ENCODE assay signal across 25 mouse cellular contexts in the genomic region with DNA sequence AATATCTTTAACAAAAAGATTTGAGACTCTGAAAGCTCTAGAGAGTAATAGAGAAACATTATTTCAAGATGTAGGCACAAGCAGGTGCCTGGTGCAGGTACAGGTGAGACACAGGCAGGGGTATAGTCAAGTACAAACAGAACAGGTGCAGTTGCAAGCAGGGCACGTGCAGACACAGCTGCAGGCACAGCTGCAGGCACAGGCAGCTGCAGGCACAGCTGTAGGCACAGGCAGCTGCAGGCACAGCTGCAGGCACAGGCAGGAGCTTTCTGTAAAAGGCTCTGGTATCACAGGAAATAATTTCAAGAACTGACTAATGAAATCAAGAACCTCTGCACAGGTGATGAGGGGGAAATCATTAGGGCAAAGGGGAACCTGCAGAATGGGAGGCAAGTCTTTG. TPM values are rescaled to one million over a fixed set of nuclear protein-coding genes. Genes with fewer than 3 reads are reported as not detected.
DNase-seq lines count a peak whose midpoint lies in the region; ATAC-seq and TF ChIP-seq lines count a peak whose summit lies in the region.
"Had no signal": no experiment of that assay in that cellular context is flagged by ENCODE, and none has a peak within 500 bp of the region (broad histone marks: within the 10 kb centered on the region; RNA-seq: fewer than 3 reads in every experiment).

No protein-coding gene starts in this region.

- H3K27me3 ChIP-seq in limb, embryonic 11.5 days (ENCODE audit: control insufficient read depth, insufficient read depth, low read length): no peaks in the 10 kb centered on the region
- no peaks in the 10 kb centered on the region for H3K27me3 ChIP-seq in limb, embryonic 10.5 days (ENCODE audit: low read depth, poor library complexity, severe bottlenecking)
- peaks cover 15% of the 10 kb centered on the region for H3K27me3 ChIP-seq in C2C12 (ENCODE audit: control insufficient read depth, insufficient read depth, insufficient read length)
- H3K27me3 ChIP-seq in myocyte (ENCODE audit: control insufficient read depth, insufficient read depth, insufficient read length): no peaks in the 10 kb centered on the region
- H3K27me3 ChIP-seq: embryonic facial prominence, embryonic 12.5 days; forebrain, embryonic 13.5 days had no signal

- no peaks in the 10 kb centered on the region for H3K79me2 ChIP-seq in C2C12 (ENCODE audit: control insufficient read depth, insufficient read depth)
- no peaks in the 10 kb centered on the region for H3K79me2 ChIP-seq in myocyte (ENCODE audit: control insufficient read depth, insufficient read depth)

- no peak overlapping the region for H3K4me3 ChIP-seq in limb, embryonic 11.5 days (ENCODE audit: low read depth, low read length)
- no peak overlapping the region for H3K4me3 ChIP-seq in limb, embryonic 10.5 days
- H3K4me3 ChIP-seq in C2C12 (ENCODE audit: insufficient read depth, poor library complexity, severe bottlenecking) (no peak overlapping the region), myocyte (no peak overlapping the region)
- H3K4me3 ChIP-seq: embryonic facial prominence, embryonic 10.5 days; embryonic facial prominence, embryonic 12.5 days; forebrain, embryonic 13.5 days had no signal

- ATAC-seq in limb, embryonic 11.5 days (ENCODE audit: insufficient number of reproducible peaks, low FRiP score, low TSS enrichment, low read depth): no peak
- ATAC-seq: activated CD4-positive, CD25-positive, alpha-beta regulatory T cell, adult 4 months; forebrain, embryonic 13.5 days; forebrain, embryonic 16.5 days; Patski had no signal

- TF ChIP-seq POLR2A in myocyte (IDR thresholded peaks at IDR 0.05; ENCODE audit: insufficient read length, low read depth): no peak

- 28% methylated on average over 1 of the region's 1 CpGs for WGBS in limb, embryonic 11.5 days
- WGBS in limb, embryonic 10.5 days: 47% methylated on average over 1 of the region's 1 CpGs

- no peaks in the 10 kb centered on the region for H3K36me3 ChIP-seq in limb, embryonic 11.5 days (ENCODE audit: control insufficient read depth, insufficient read depth, low read length)
- H3K36me3 ChIP-seq in limb, embryonic 10.5 days: no peaks in the 10 kb centered on the region
- H3K36me3 ChIP-seq in C2C12 (ENCODE audit: control insufficient read depth, insufficient read depth): no peaks in the 10 kb centered on the region
- no peaks in the 10 kb centered on the region for H3K36me3 ChIP-seq in myocyte (ENCODE audit: control insufficient read depth, insufficient read depth)
- H3K36me3 ChIP-seq: embryonic facial prominence, embryonic 10.5 days; embryonic facial prominence, embryonic 12.5 days had no signal

- H3K27ac ChIP-seq in limb, embryonic 11.5 days (replicated peaks; ENCODE audit: low read depth, low read length): no peak overlapping the region
- H3K27ac ChIP-seq in limb, embryonic 10.5 days: no peak overlapping the region
- H3K27ac ChIP-seq: embryonic facial prominence, embryonic 10.5 days; embryonic facial prominence, embryonic 12.5 days; forebrain, embryonic 13.5 days had no signal

- no peaks in the 10 kb centered on the region; the same call in 1 of the 2 replicates for H3K9me3 ChIP-seq in limb, embryonic 11.5 days (ENCODE audit: control insufficient read depth, low read length)
- H3K9me3 ChIP-seq in limb, embryonic 10.5 days (replicated peaks): no peaks in the 10 kb centered on the region
- H3K9me3 ChIP-seq: embryonic facial prominence, embryonic 12.5 days had no signal

- H3K4me1 ChIP-seq in limb, embryonic 11.5 days (ENCODE audit: control insufficient read depth, insufficient read depth, low read length): no peaks in the 10 kb centered on the region
- H3K4me1 ChIP-seq in limb, embryonic 10.5 days: no peaks in the 10 kb centered on the region
- H3K4me1 ChIP-seq: embryonic facial prominence, embryonic 10.5 days; embryonic facial prominence, embryonic 12.5 days; forebrain, embryonic 13.5 days had no signal

- H3ac ChIP-seq in C2C12 (ENCODE audit: control insufficient read depth, insufficient read length, low read depth): no peak overlapping the region
- H3ac ChIP-seq in myocyte (ENCODE audit: control insufficient read depth, insufficient read length): no peak overlapping the region

- TF ChIP-seq CTCF in C2C12 (IDR thresholded peaks at IDR 0.05; ENCODE audit: control insufficient read depth, insufficient read depth, insufficient read length): no peak

- no peak overlapping the region for H3K9ac ChIP-seq in limb, embryonic 11.5 days (ENCODE audit: low read length)
- H3K9ac ChIP-seq: embryonic facial prominence, embryonic 12.5 days; forebrain, embryonic 13.5 days had no signal

- H3K79me3 ChIP-seq in C2C12 (ENCODE audit: low read depth): no peaks in the 10 kb centered on the region

- peak; percentile 25 for DNase-seq in limb, embryonic 11.5 days (ENCODE audit: low spot score)
- no peak for DNase-seq in limb, embryonic 10.5 days (ENCODE audit: low spot score)
- peak; percentile 11 for DNase-seq in A20 (ENCODE audit: low read depth, low spot score)
- DNase-seq in natural killer cell, adult 2 months (ENCODE audit: low spot score in 2 of 2): no peak
- no peak for DNase-seq in layer of hippocampus, adult 11-12 months (ENCODE audit: low spot score)
- DNase-seq: adrenal gland, adult 8-10 months; adrenal gland, postnatal 14 days; adrenal gland, postnatal 36 days; B cell, adult 2 months; cerebellum, adult 11-12 months; cerebellum, adult 2 months; cerebellum, adult 9-10 months; cerebellum, postnatal 10 days; cerebellum, postnatal 25 days had no signal

- no peak overlapping the region for H3K4me2 ChIP-seq in limb, embryonic 11.5 days (ENCODE audit: low read depth, severe bottlenecking)
- H3K4me2 ChIP-seq in myocyte (ENCODE audit: low read depth): no peak overlapping the region
- H3K4me2 ChIP-seq: embryonic facial prominence, embryonic 12.5 days; forebrain, embryonic 13.5 days had no signal

TF ChIP-seq in C2C12, 6 proteins besides CTCF, POLR2A, EP300 and RAD21:
- TF ChIP-seq USF1 (IDR thresholded peaks at IDR 0.05; ENCODE audit: low read depth) (no peak), FOSL1 (IDR thresholded peaks at IDR 0.05; ENCODE audit: insufficient read depth, low read length, poor library complexity, severe bottlenecking) (no peak), MYOG (IDR thresholded peaks at IDR 0.05; ENCODE audit: control insufficient read depth, extremely low read depth, insufficient read length) (no peak), MYOD1 (IDR thresholded peaks at IDR 0.05; ENCODE audit: control insufficient read depth, insufficient read length, low read depth) (peak; percentile 12), CEBPB (IDR thresholded peaks at IDR 0.05; ENCODE audit: low read depth) (no peak), MAX (IDR thresholded peaks at IDR 0.05) (no peak)

TF ChIP-seq in myocyte, 11 proteins besides CTCF, POLR2A, EP300 and RAD21:
- TF ChIP-seq CEBPB (IDR thresholded peaks at IDR 0.05; ENCODE audit: insufficient read depth, poor library complexity, severe bottlenecking) (no peak), TCF12 (IDR thresholded peaks at IDR 0.05; ENCODE audit: insufficient read depth, poor library complexity, severe bottlenecking) (no peak), TCF3 (IDR thresholded peaks at IDR 0.05; ENCODE audit: insufficient read length, low read depth) (peak; percentile 56), E2F4 (IDR thresholded peaks at IDR 0.05; ENCODE audit: insufficient read depth) (no peak), REST (IDR thresholded peaks at IDR 0.05; ENCODE audit: insufficient read depth, insufficient read length) (no peak), MYOD1 (IDR thresholded peaks at IDR 0.05; ENCODE audit: control insufficient read depth in 1 of 3, insufficient read length in 2 of 3, low read depth in 2 of 3) (peak in 1 of 3 experiments; percentile 80), POLR2AphosphoS2 (IDR thresholded peaks at IDR 0.05; ENCODE audit: insufficient read length, low read depth) (no peak), MAX (IDR thresholded peaks at IDR 0.05; ENCODE audit: low read depth) (no peak), USF1 (IDR thresholded peaks at IDR 0.05; ENCODE audit: low read depth) (no peak), SRF (IDR thresholded peaks at IDR 0.05; ENCODE audit: control insufficient read depth, insufficient read length, low read depth) (no peak), MYOG (IDR thresholded peaks at IDR 0.05; ENCODE audit: control insufficient read depth in 1 of 3, insufficient read depth in 1 of 3, insufficient read length in 2 of 3, low read depth in 2 of 3) (peak in 2 of 3 experiments; percentile 55 to 83)
TF ChIP-seq in myocyte: peak in this region for 3.

RNA-seq across cellular contexts. Expression of gene Wfdc11, which starts 2.9 kb away (rescaled TPM):
- polyA plus RNA-seq in limb, embryonic 11.5 days (2014; fragmentation: Nextera tagmentation; extraction: Ambion mirVana): not detected in 2 replicates
- polyA plus RNA-seq in limb, embryonic 10.5 days (2016; fragmentation: Nextera tagmentation; extraction: Ambion mirVana): not detected in 2 replicates
- polyA plus RNA-seq in C2C12 (2012; fragmentation: generic; extraction: Trizol) (not detected), myocyte (2012; fragmentation: generic; extraction: Trizol) (not detected)
- polyA plus RNA-seq: activated CD4-positive, CD25-positive, alpha-beta regulatory T cell, adult 4 months; cerebellum, adult 2 months; cortical plate, adult 2 months; embryonic facial prominence, embryonic 10.5 days; embryonic facial prominence, embryonic 12.5 days; embryonic facial prominence, embryonic 14.5 days; forebrain, embryonic 11.5 days; forebrain, embryonic 13.5 days; forebrain, embryonic 16.5 days; Patski had no signal

RNA-seq across cellular contexts. Expression of gene Wfdc13, which starts 14.0 kb away (rescaled TPM):
- 0.60 TPM in 1 of 2 replicates, not detected in the other for polyA plus RNA-seq in limb, embryonic 11.5 days (2014; fragmentation: Nextera tagmentation; extraction: Ambion mirVana)
- not detected in 2 replicates for polyA plus RNA-seq in limb, embryonic 10.5 days (2016; fragmentation: Nextera tagmentation; extraction: Ambion mirVana)
- not detected for polyA plus RNA-seq in C2C12 (2012; fragmentation: generic; extraction: Trizol)
- polyA plus RNA-seq in myocyte (2012; fragmentation: generic; extraction: Trizol): 0.04 TPM
- polyA plus RNA-seq: activated CD4-positive, CD25-positive, alpha-beta regulatory T cell, adult 4 months; cerebellum, adult 2 months; cortical plate, adult 2 months; forebrain, embryonic 11.5 days; forebrain, embryonic 13.5 days; forebrain, embryonic 16.5 days; Patski had no signal

RNA-seq across cellular contexts. Expression of gene Wfdc9, which starts 14.6 kb away (rescaled TPM):
- polyA plus RNA-seq in limb, embryonic 11.5 days (2014; fragmentation: Nextera tagmentation; extraction: Ambion mirVana): not detected in 2 replicates
- not detected in 2 replicates for polyA plus RNA-seq in limb, embryonic 10.5 days (2016; fragmentation: Nextera tagmentation; extraction: Ambion mirVana)
- polyA plus RNA-seq in C2C12 (2012; fragmentation: generic; extraction: Trizol): not detected
- polyA plus RNA-seq in myocyte (2012; fragmentation: generic; extraction: Trizol): not detected
- polyA plus RNA-seq: activated CD4-positive, CD25-positive, alpha-beta regulatory T cell, adult 4 months; cerebellum, adult 2 months; cortical plate, adult 2 months; embryonic facial prominence, embryonic 10.5 days; embryonic facial prominence, embryonic 12.5 days; embryonic facial prominence, embryonic 14.5 days; forebrain, embryonic 11.5 days; forebrain, embryonic 13.5 days; forebrain, embryonic 16.5 days; Patski had no signal

RNA-seq across cellular contexts. Expression of gene Wfdc10, which starts 15.1 kb away (rescaled TPM):
- not detected in 2 replicates for polyA plus RNA-seq in limb, embryonic 11.5 days (2014; fragmentation: Nextera tagmentation; extraction: Ambion mirVana)
- polyA plus RNA-seq in limb, embryonic 10.5 days (2016; fragmentation: Nextera tagmentation; extraction: Ambion mirVana): not detected in 2 replicates
- polyA plus RNA-seq in C2C12 (2012; fragmentation: generic; extraction: Trizol): not detected
- not detected for polyA plus RNA-seq in myocyte (2012; fragmentation: generic; extraction: Trizol)
- polyA plus RNA-seq: activated CD4-positive, CD25-positive, alpha-beta regulatory T cell, adult 4 months; cerebellum, adult 2 months; cortical plate, adult 2 months; embryonic facial prominence, embryonic 10.5 days; embryonic facial prominence, embryonic 12.5 days; forebrain, embryonic 11.5 days; forebrain, embryonic 13.5 days; forebrain, embryonic 16.5 days; Patski had no signal

RNA-seq across cellular contexts. Expression of gene Spint4, which starts 27.4 kb away (rescaled TPM):
- polyA plus RNA-seq in limb, embryonic 11.5 days (2014; fragmentation: Nextera tagmentation; extraction: Ambion mirVana): not detected in 2 replicates
- not detected in 2 replicates for polyA plus RNA-seq in limb, embryonic 10.5 days (2016; fragmentation: Nextera tagmentation; extraction: Ambion mirVana)
- not detected for polyA plus RNA-seq in C2C12 (2012; fragmentation: generic; extraction: Trizol)
- polyA plus RNA-seq in myocyte (2012; fragmentation: generic; extraction: Trizol): not detected
- polyA plus RNA-seq: activated CD4-positive, CD25-positive, alpha-beta regulatory T cell, adult 4 months; cerebellum, adult 2 months; cortical plate, adult 2 months; embryonic facial prominence, embryonic 10.5 days; embryonic facial prominence, embryonic 12.5 days; embryonic facial prominence, embryonic 14.5 days; forebrain, embryonic 11.5 days; forebrain, embryonic 13.5 days; forebrain, embryonic 16.5 days; Patski had no signal

Comparison
In these comparisons a context has a peak if more than half of its experiments do, and no peak if none do; other contexts are left out.
1. DNase-seq: peak in limb, embryonic 11.5 days (single experiment) and A20 (single experiment); none in limb, embryonic 10.5 days (single experiment), natural killer cell, adult 2 months (0 of 2) and layer of hippocampus, adult 11-12 months (single experiment).